Mouse (Mus musculus): ENCODE results near the gene Neu1.

DNA sequence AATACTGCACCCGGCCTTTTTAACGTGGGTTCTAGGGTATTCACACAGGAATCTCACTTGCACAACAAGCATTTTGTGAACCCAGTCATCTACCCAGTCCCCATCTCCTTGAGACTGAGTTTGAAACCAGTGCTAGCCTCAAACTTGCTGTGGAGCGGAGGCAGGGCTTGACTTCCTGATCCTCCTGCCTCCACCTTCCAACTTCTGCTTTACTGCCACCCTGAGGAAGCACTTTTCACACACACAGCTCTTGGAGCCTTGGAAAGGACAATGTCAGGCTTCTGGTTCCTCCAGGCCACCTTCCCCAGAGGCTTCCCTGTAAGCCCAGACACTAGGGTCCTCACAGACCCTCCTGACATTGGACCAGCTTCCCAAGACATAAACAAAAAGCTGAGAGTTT, 47.7 kb upstream of the Neu1 start:
- TF ChIP-seq CTCF (IDR thresholded peaks at IDR 0.05; ENCODE audit: low read depth, low read length) = no peak
- no peak for TF ChIP-seq POLR2A (IDR thresholded peaks at IDR 0.05; ENCODE audit: insufficient read depth, low read length)

All from ES-Bruce4 (cell line).